Mouse (Mus musculus) intestine, postnatal 0 days (tissue): ENCODE measurements around the gene Tmprss7. TPM values are rescaled to one million over a fixed set of nuclear protein-coding genes. Genes with fewer than 3 reads are reported as not detected.

Source experiments
- ATAC-seq: fragments of 200-750 bp; cut with Nextera tagmentation; 2 replicates; pipeline ENCODE4 v1.8.0; 2017; ENCODE audit warnings: mild to moderate bottlenecking, moderate TSS enrichment, moderate library complexity
- H3K27ac ChIP-seq: fragments of 300-500 bp; sonication (generic); 2 replicates; pipeline ENCODE4 v1.5.1; 2014; ENCODE audit warnings: mild to moderate bottlenecking, low read depth, low read length, moderate library complexity
- H3K27me3 ChIP-seq: fragments of 300-500 bp; sonication (generic); replicated peaks from 2 replicates; pipeline ENCODE4 v1.6.1; 2014; ENCODE audit warnings: low read length, mixed read lengths; ENCODE audit not compliant: control insufficient read depth, insufficient read depth
- H3K36me3 ChIP-seq: fragments of 300-500 bp; sonication (generic); 2 replicates; pipeline ENCODE4 v1.6.1; 2014; ENCODE audit warnings: mild to moderate bottlenecking, moderate library complexity; ENCODE audit not compliant: control insufficient read depth, insufficient read depth
- H3K4me1 ChIP-seq: fragments of 300-500 bp; sonication (generic); replicated peaks from 2 replicates; pipeline ENCODE4 v1.6.1; 2014; ENCODE audit warnings: antibody characterized with exemption, low read length, mixed read lengths; ENCODE audit not compliant: control insufficient read depth, insufficient read depth
- H3K4me2 ChIP-seq: fragments of 300-500 bp; sonication (generic); replicated peaks from 2 replicates; pipeline ENCODE4 v1.6.1; 2014; ENCODE audit warnings: low read depth, mild to moderate bottlenecking, moderate library complexity
- H3K4me3 ChIP-seq: fragments of 300-500 bp; sonication (generic); 2 replicates; pipeline ENCODE4 v1.5.1; 2014; ENCODE audit warnings: low read depth, low read length
- H3K9ac ChIP-seq: fragments of 300-500 bp; sonication (generic); 2 replicates; pipeline ENCODE4 v1.6.1; 2014; ENCODE audit warnings: mild to moderate bottlenecking, low read depth, low read length
- H3K9me3 ChIP-seq: fragments of 300-500 bp; sonication (generic); 2 replicates; pipeline ENCODE4 v1.6.1; 2016; ENCODE audit warnings: mixed run types; ENCODE audit not compliant: control insufficient read depth
- CTCF ChIP-seq: sonication (generic); IDR thresholded peaks from 2 replicates; pipeline ENCODE4 v1.5.1; 2016; ENCODE audit warnings: low read depth, mild to moderate bottlenecking, control low read depth, antibody characterized with exemption, moderate library complexity
- WGBS: fragments of 180-500 bp; shearing (Covaris S2); extraction: QIAGEN DNeasy Blood & Tissue Kit; methylation state at CpG from one replicate; pipeline ENCODE4 v1.1.7; 2014; 5-methylcytosine and 5-hydroxymethylcytosine counted together
- polyA plus RNA-seq: library from polyadenylated mRNA; unstranded; fragments of >200 nt; fragmentation: Nextera tagmentation; extraction: Ambion mirVana; gene quantifications from 2 replicates; pipeline ENCODE4 v1.2.1, GENCODE M21; 2015

The Tmprss7 gene
- polyA plus RNA-seq, 1 experiment from 2014 or later, result 0.21 TPM

DNA sequence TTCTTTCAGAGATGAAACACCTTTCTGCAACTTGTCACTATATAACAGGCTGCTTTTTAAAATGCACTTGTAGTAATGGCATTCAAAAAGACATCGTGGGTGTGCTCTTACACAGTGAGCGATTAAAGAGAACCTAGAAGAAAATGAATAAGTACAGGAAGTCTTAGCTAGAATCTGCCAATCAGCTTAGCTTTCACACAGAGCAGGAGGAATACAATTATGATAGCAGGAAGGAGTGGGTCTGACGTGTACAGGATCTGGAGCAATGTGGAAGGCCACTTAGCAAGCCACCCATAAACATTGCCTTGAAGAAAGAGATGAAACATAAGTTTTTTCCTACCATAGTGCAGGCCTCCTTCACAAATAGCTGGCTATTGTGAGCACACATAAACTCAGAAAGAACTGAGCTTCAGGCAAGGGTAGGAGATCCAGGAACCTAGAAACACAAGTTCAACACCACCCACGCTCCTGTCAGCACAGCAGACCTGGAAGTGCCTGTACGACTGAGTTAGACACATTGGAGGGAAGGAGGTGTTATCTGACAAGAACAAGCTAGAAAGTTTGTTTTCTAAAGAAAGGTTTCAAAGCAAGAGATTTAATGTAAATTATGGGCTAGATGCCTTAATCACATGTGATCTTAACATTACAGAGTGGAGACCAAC, 21.2 kb upstream of the Tmprss7 start:
- no peak overlapping the region for H3K27ac ChIP-seq
- no peaks in the 10 kb centered on the region; the same call in 1 of the 2 replicates for H3K36me3 ChIP-seq
- no peak for ATAC-seq
- no peak overlapping the region for H3K9ac ChIP-seq
- no peak for TF ChIP-seq CTCF
- H3K4me2 ChIP-seq, result no peak overlapping the region
- H3K27me3 ChIP-seq, result no peaks in the 10 kb centered on the region
- no peaks in the 10 kb centered on the region for H3K9me3 ChIP-seq
- H3K4me3 ChIP-seq, result no peak overlapping the region
- no peaks in the 10 kb centered on the region for H3K4me1 ChIP-seq
- WGBS, result 80% methylated on average over 5 of the region's 5 CpGs

DNA sequence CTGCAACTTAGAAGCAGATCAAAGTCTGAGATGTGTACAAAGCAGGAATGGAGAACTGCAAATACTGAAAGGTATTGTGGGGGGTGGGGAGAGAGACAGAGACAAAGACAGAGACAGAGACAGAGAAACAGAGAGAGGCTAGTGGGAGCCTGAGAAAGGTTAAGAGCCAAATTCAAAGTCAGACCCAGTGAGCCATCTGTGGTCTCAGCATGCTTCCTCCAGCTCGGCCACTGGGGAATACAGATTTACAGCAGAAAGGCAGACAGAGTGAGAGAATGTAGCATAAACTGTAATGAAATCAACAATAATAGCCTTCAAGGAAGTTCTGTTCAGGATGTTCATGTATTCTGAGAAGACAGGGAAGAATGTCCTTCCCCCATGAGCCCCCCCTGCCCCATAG, 20.4 kb upstream of the Tmprss7 start:
- H3K9ac ChIP-seq, result no peak overlapping the region
- H3K36me3 ChIP-seq, result no peaks in the 10 kb centered on the region; the same call in 1 of the 2 replicates
- H3K27ac ChIP-seq, result no peak overlapping the region
- H3K27me3 ChIP-seq, result no peaks in the 10 kb centered on the region
- no peak overlapping the region for H3K4me3 ChIP-seq
- 79% methylated on average over 1 of the region's 1 CpGs for WGBS
- H3K9me3 ChIP-seq, result no peaks in the 10 kb centered on the region
- no peak for TF ChIP-seq CTCF
- H3K4me2 ChIP-seq, result no peak overlapping the region
- no peaks in the 10 kb centered on the region for H3K4me1 ChIP-seq
- no peak for ATAC-seq

DNA sequence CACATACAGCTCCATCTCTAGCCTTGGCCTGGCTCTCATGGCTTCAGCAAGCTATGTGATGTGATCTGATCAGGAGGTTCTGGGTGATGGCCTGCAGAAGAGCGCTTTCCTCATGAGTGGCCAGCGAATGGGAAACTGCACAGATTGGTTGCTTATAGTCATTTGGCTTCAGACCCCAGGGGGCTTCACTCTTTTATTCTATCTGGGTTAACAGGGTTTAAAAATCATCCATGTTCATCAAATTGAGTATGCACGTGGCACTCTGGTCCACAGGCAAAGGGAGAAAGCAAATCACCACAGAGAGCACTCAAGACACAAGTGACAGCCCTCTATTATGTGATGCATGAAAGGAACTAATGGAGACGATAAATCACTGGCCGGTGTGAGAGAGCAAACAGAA, 19.8 kb upstream of the Tmprss7 start:
- H3K4me2 ChIP-seq, result no peak overlapping the region
- no peaks in the 10 kb centered on the region; the same call in 1 of the 2 replicates for H3K36me3 ChIP-seq
- no peaks in the 10 kb centered on the region for H3K27me3 ChIP-seq
- H3K4me3 ChIP-seq, result no peak overlapping the region
- no peak for TF ChIP-seq CTCF
- H3K27ac ChIP-seq, result no peak overlapping the region
- no peak overlapping the region for H3K9ac ChIP-seq
- H3K9me3 ChIP-seq, result no peaks in the 10 kb centered on the region
- WGBS, result 87% methylated on average over 5 of the region's 5 CpGs
- H3K4me1 ChIP-seq, result no peaks in the 10 kb centered on the region
- no peak for ATAC-seq

DNA sequence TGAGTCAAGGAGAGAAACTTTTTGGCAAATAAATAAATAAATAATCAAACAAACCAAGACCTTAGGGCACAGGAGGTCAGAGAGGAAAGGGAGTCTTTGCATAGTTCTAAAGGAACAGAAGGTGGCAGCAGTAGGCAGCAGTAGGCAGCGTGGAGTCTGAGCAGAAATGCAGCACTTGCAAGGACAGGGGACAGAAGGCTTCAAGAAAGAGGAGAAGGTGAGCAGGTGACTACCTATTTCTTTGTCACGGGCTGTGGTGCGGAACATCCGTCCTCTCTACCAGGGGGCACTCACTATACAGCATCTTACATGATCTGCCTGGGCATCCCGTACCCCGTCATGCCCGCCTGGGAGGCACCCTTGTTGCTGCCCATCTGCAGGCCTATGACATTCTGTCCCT, 17.8 kb upstream of the Tmprss7 start:
- peak; percentile 64 for TF ChIP-seq CTCF
- no peak overlapping the region for H3K9ac ChIP-seq
- ATAC-seq, result no peak

DNA sequence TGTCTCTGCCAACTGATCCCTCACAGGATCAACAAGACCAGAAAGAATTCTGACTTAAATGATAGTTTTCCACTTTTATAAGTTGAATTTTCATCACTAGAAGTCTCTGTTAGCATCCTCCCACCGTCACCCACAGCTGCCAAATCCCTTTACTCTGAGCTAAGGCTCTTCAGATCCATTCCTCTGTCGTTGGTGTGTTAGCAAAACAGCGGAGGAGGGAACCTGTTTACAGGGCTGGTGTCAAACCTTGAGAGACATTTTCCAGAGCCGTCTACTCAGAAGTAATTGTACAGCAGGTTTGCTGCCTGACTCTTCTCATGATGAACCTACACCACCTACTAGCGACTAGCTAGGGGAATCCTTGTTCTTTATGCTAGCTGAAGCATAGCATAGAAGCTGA, 5.8 kb upstream of the Tmprss7 start:
- ATAC-seq, result no peak
- Histone ChIP-seq H3K4me3 (no peak overlapping the region), H3K4me2 (no peak overlapping the region), H3K9ac (no peak overlapping the region), H3K9me3 (no peaks in the 10 kb centered on the region), H3K27ac (no peak overlapping the region), H3K36me3 (no peaks in the 10 kb centered on the region), H3K4me1 (no peaks in the 10 kb centered on the region), H3K27me3 (no peaks in the 10 kb centered on the region)
- no peak for TF ChIP-seq CTCF
- 56% methylated on average over 5 of the region's 5 CpGs for WGBS

More for the DNA sequence above, 17.8 kb upstream of the Tmprss7 start:
- H3K4me1 ChIP-seq, result no peaks in the 10 kb centered on the region
- no peak overlapping the region for H3K4me2 ChIP-seq
- 69% methylated on average over 7 of the region's 7 CpGs for WGBS
- H3K4me3 ChIP-seq, result no peak overlapping the region
- no peaks in the 10 kb centered on the region for H3K9me3 ChIP-seq
- H3K36me3 ChIP-seq, result no peaks in the 10 kb centered on the region
- H3K27ac ChIP-seq, result no peak overlapping the region
- H3K27me3 ChIP-seq, result no peaks in the 10 kb centered on the region

DNA sequence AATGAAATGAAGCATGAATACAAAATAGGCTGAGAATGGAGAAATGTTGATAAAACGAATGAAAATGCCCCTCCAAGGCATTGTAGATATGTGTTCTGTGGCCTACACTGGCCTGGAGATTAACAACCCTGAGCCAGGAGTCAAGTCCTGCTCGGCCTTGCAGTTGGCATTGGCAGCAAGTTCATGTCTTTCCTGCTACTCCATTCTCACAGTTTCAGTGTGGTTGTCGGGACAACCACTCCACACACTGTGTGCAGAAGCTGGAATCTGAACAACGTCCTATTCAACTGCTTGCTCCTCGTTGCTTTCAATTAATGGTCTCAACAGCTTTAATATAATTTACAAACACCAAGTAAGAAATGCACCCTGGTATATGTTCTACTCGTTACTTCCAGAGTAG, 4.5 kb upstream of the Tmprss7 start:
- Histone ChIP-seq H3K4me1 (no peaks in the 10 kb centered on the region), H3K27ac (no peak overlapping the region), H3K9ac (no peak overlapping the region), H3K4me2 (no peak overlapping the region), H3K36me3 (no peaks in the 10 kb centered on the region), H3K4me3 (no peak overlapping the region), H3K9me3 (no peaks in the 10 kb centered on the region), H3K27me3 (no peaks in the 10 kb centered on the region)
- TF ChIP-seq CTCF, result no peak
- WGBS, result 79% methylated on average over 6 of the region's 6 CpGs
- ATAC-seq, result no peak
